Mouse (Mus musculus) forebrain, embryonic 12.5 days (tissue): Measurements from ENCODE around the gene Duox1. TPM values are rescaled to one million over a fixed set of nuclear protein-coding genes. Genes with fewer than 3 reads are reported as not detected.

ENCODE experiments used
- ATAC-seq: fragments of 200-750 bp; cut with Nextera tagmentation; 2 replicates; pipeline ENCODE4 v1.8.0; 2017; ENCODE audit warnings: moderate TSS enrichment; ENCODE audit not compliant: low FRiP score
- H3K27ac ChIP-seq: fragments of 300-500 bp; sonication (generic); 2 replicates; pipeline ENCODE4 v1.5.1; 2016; ENCODE audit warnings: mild to moderate bottlenecking
- H3K27me3 ChIP-seq: fragments of 300-500 bp; sonication (generic); 2 replicates; pipeline ENCODE4 v1.6.1; 2016; ENCODE audit warnings: mild to moderate bottlenecking
- H3K36me3 ChIP-seq: fragments of 300-500 bp; sonication (generic); replicated peaks from 2 replicates; pipeline ENCODE4 v1.6.1; 2016; ENCODE audit warnings: mild to moderate bottlenecking
- H3K4me1 ChIP-seq: fragments of 300-500 bp; sonication (generic); 2 replicates; pipeline ENCODE4 v1.6.1; 2016
- H3K4me2 ChIP-seq: fragments of 300-500 bp; sonication (generic); 2 replicates; pipeline ENCODE4 v1.6.1; 2016; ENCODE audit warnings: mild to moderate bottlenecking, moderate library complexity
- H3K4me3 ChIP-seq: fragments of 300-500 bp; sonication (generic); replicated peaks from 2 replicates; pipeline ENCODE4 v1.5.1; 2016; ENCODE audit warnings: mild to moderate bottlenecking
- H3K9ac ChIP-seq: fragments of 300-500 bp; sonication (generic); 2 replicates; pipeline ENCODE4 v1.6.1; 2016; ENCODE audit warnings: mild to moderate bottlenecking
- H3K9me3 ChIP-seq: fragments of 300-500 bp; sonication (generic); 2 replicates; pipeline ENCODE4 v1.6.1; 2016
- WGBS: fragments of 180-500 bp; shearing (Covaris S2); methylation state at CpG from one replicate; pipeline ENCODE4 v1.1.7; 2016; 5-methylcytosine and 5-hydroxymethylcytosine counted together
- polyA plus RNA-seq: library from polyadenylated mRNA; unstranded; fragments of >200 nt; fragmentation: Nextera tagmentation; extraction: Ambion mirVana; gene quantifications from 2 replicates; pipeline ENCODE4 v1.2.1, GENCODE M21; 2016

Duox1 gene
- 0.04 and 0.08 TPM in 2 replicates for polyA plus RNA-seq

GRCm38 (mm10) chr2:122315372-122315771 lies at the start of gene Duox1:
TSS of gene Duox1 (plus strand) at chr2:122315672.
- no peak within 1 kb of the TSS for H3K9ac ChIP-seq
- no peak within 1 kb of the TSS for H3K4me2 ChIP-seq
- H3K9me3 ChIP-seq: no peaks in the 10 kb centered on the region
- H3K4me3 ChIP-seq: no peak within 1 kb of the TSS
- H3K4me1 ChIP-seq: peaks cover 11% of the 10 kb centered on the region
- H3K27me3 ChIP-seq: peaks cover 46% of the 10 kb centered on the region
- WGBS: 88% methylated on average over 7 of the region's 7 CpGs
- no peak within 1 kb of the TSS for H3K27ac ChIP-seq
- ATAC-seq: no peak
- H3K36me3 ChIP-seq: no peaks in the 10 kb centered on the region

DNA sequence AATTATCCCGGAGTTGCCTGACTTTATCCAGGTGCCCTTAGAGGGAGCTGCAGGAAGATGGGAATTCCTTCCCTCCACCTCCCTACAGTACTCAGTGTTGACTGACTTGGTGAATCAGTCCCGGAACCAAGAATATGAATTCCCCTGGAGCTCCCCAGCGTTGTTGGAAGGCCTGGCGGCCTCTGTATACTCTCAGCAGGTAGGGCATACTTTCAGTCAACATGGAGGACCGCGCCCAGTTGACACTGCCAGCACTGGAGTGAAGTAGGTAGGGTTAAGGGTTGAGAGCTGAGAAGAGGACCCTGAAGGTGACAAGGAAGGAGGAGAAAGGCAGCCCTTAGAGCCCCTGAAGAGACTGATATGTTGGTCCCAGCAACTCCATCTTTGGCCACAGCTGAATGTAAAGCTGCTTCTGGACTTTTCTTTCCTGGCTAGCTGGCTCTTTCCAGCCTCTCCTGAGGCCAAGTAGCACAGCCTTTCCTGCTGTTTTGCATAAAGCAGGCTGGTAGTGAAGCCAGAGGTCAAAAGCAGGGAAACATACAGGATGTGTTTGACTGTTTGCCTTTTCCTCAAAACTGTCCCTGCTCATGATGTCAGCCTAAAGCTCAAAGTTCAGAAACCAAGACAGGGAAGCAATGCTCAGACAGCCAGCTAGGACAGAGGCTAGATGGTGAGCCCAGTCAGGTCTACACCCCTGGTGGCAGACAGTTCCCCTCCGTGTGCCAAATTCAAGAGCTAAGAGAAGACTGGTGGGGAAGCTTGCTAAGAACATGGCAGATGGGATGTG lies 48.9 kb upstream of the Duox1 start:
- no peak overlapping the region for H3K9ac ChIP-seq
- peaks cover 17% of the 10 kb centered on the region for H3K4me1 ChIP-seq
- H3K4me2 ChIP-seq: no peak overlapping the region
- no peaks in the 10 kb centered on the region for H3K9me3 ChIP-seq
- WGBS: 91% methylated on average over 7 of the region's 7 CpGs
- no peaks in the 10 kb centered on the region for H3K36me3 ChIP-seq
- ATAC-seq: no peak
- no peaks in the 10 kb centered on the region for H3K27me3 ChIP-seq
- H3K4me3 ChIP-seq: no peak overlapping the region
- no peak overlapping the region for H3K27ac ChIP-seq

- Histone ChIP-seq H3K27ac (no peak overlapping the region), H3K4me2 (no peak overlapping the region), H3K9ac (no peak overlapping the region), H3K4me3 (no peak overlapping the region), H3K36me3 (no peaks in the 10 kb centered on the region), H3K9me3 (no peaks in the 10 kb centered on the region), H3K4me1 (no peaks in the 10 kb centered on the region), H3K27me3 (no peaks in the 10 kb centered on the region)
- no peak for ATAC-seq
- WGBS: 91% methylated on average over 3 of the region's 3 CpGs
These were observed 36.7 kb upstream of the Duox1 start for GRCm38 (mm10) chr2:122278769-122279168.

GRCm38 (mm10) chr2:122284091-122284490 lies 31.4 kb upstream of the Duox1 start:
- Histone ChIP-seq H3K9me3 (no peaks in the 10 kb centered on the region), H3K4me2 (no peak overlapping the region), H3K27me3 (no peaks in the 10 kb centered on the region), H3K9ac (no peak overlapping the region), H3K36me3 (no peaks in the 10 kb centered on the region), H3K4me1 (no peaks in the 10 kb centered on the region), H3K4me3 (no peak overlapping the region), H3K27ac (no peak overlapping the region)
- 87% methylated on average over 9 of the region's 9 CpGs for WGBS
- ATAC-seq: no peak

DNA sequence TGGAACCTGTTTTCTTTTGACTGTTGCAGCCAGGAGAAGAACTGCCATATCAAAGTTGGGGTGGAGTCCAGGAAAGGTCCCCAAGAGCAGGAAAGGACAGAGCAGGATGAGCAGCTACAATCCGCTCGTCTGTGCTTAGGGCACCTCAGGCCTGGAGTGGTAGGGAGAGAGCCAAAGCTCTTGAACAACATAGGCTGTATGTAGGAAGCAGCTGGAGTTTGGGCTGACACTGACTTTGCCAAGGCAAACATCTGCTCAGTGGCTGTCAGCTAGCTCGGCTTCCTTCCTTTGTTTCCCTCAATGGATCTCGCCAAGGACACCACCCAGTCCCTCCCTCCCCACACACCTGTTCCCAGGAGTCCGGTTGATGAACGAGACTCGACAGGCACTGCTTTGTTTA lies 29.3 kb upstream of the Duox1 start:
- 73% methylated on average over 7 of the region's 7 CpGs for WGBS
- ATAC-seq: no peak
- Histone ChIP-seq H3K4me1 (no peaks in the 10 kb centered on the region), H3K27ac (no peak overlapping the region), H3K4me3 (no peak overlapping the region), H3K27me3 (peaks cover 5% of the 10 kb centered on the region; the same call in 1 of the 2 replicates), H3K4me2 (no peak overlapping the region), H3K9me3 (no peaks in the 10 kb centered on the region), H3K36me3 (no peaks in the 10 kb centered on the region), H3K9ac (no peak overlapping the region)

DNA sequence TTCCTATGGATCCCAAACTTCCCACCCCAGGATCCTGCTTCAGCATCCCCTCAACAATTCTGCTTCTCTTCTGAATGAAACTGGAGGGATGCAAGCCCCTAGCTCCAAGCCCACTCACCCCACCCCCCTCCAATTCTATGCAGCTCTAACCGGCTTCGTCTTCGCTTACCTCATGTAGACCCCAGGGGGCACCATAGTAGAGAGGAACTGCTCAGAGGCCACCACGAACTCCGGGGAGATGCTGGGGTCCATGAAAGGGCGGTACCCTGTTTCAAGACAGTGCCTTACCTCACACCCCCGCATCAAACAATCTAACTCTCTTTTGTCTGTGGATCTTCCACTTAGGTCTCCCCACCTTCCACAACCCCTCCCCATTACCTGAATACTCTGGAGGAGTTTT lies 20.6 kb upstream of the Duox1 start:
- peaks cover 82% of the 10 kb centered on the region for H3K27me3 ChIP-seq
- ATAC-seq: no peak
- WGBS: 4% methylated on average over 7 of the region's 7 CpGs
- no peaks in the 10 kb centered on the region for H3K9me3 ChIP-seq
- H3K27ac ChIP-seq: no peak overlapping the region
- peaks cover 31% of the 10 kb centered on the region for H3K4me1 ChIP-seq
- no peak overlapping the region for H3K9ac ChIP-seq
- H3K36me3 ChIP-seq: no peaks in the 10 kb centered on the region
- H3K4me2 ChIP-seq: no peak overlapping the region
- no peak overlapping the region for H3K4me3 ChIP-seq

- H3K36me3 ChIP-seq: no peaks in the 10 kb centered on the region
- H3K9me3 ChIP-seq: no peaks in the 10 kb centered on the region
- peak overlapping the region; percentile 47 for H3K4me2 ChIP-seq
- ATAC-seq: no peak
- H3K4me3 ChIP-seq: peak overlapping the region; percentile 28
- H3K4me1 ChIP-seq: peaks cover 45% of the 10 kb centered on the region
- H3K27ac ChIP-seq: no peak overlapping the region
- no peak overlapping the region for H3K9ac ChIP-seq
- under 1% methylated on average over 35 of the region's 35 CpGs for WGBS
- H3K27me3 ChIP-seq: peaks cover 95% of the 10 kb centered on the region
These were observed 18.0 kb upstream of the Duox1 start for GRCm38 (mm10) chr2:122297271-122298095.

DNA sequence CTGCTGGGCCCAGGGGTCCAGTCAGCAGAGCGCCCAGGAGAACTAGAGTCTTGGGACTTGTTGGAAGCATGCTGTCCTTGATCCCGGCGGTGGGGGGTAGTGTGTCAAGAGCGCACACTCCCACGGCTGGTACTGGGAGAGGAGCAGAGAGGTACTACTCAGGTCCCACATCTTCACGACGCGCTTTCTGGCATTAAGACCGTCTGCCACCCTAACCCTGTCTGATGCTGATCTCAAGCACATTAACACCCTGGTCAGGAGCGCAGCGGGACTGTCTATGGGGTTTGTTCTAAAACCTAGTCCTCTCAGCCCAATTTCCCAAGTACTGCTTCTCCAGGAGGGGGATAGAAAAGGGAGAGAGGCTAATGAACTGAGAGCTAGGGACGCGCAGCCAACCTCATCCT lies 17.4 kb upstream of the Duox1 start, which contains the start of gene Duox2:
TSS of gene Duox2 (minus strand) at position 354 of the 404 bp plus-strand sequence.
- no peak for ATAC-seq
- WGBS: 1% methylated on average over 13 of the region's 13 CpGs
- H3K9ac ChIP-seq: no peak within 1 kb of the TSS

GRCm38 (mm10) chr2:122298596-122299490 lies 16.6 kb upstream of the Duox1 start, which contains the start of gene Duoxa2:
TSS of gene Duoxa2 (plus strand) at chr2:122298900.
- Histone ChIP-seq H3K9me3 (no peaks in the 10 kb centered on the region), H3K27ac (no peak within 1 kb of the TSS), H3K4me1 (peaks cover 45% of the 10 kb centered on the region), H3K9ac (no peak within 1 kb of the TSS), H3K4me2 (peak within 1 kb of the TSS; percentile 47), H3K36me3 (no peaks in the 10 kb centered on the region), H3K4me3 (peak within 1 kb of the TSS; percentile 28), H3K27me3 (peaks cover 99% of the 10 kb centered on the region)
- under 1% methylated on average over 43 of the region's 43 CpGs for WGBS
- no peak for ATAC-seq

More for the DNA sequence above, 17.4 kb upstream of the Duox1 start, which contains the start of gene Duox2:
- H3K4me2 ChIP-seq: peak within 1 kb of the TSS; percentile 47
- H3K27ac ChIP-seq: no peak within 1 kb of the TSS
- H3K4me3 ChIP-seq: peak within 1 kb of the TSS; percentile 28
- no peaks in the 10 kb centered on the region for H3K36me3 ChIP-seq
- H3K4me1 ChIP-seq: peaks cover 45% of the 10 kb centered on the region
- H3K9me3 ChIP-seq: no peaks in the 10 kb centered on the region
- peaks cover 99% of the 10 kb centered on the region for H3K27me3 ChIP-seq

- Histone ChIP-seq H3K36me3 (no peaks in the 10 kb centered on the region), H3K27me3 (peaks cover 99% of the 10 kb centered on the region), H3K27ac (no peak overlapping the region), H3K9ac (no peak overlapping the region), H3K4me3 (no peak overlapping the region), H3K4me1 (peaks cover 45% of the 10 kb centered on the region), H3K9me3 (no peaks in the 10 kb centered on the region), H3K4me2 (no peak overlapping the region)
- no peak for ATAC-seq
- 5% methylated on average over 14 of the region's 14 CpGs for WGBS
These were observed 15.4 kb upstream of the Duox1 start for GRCm38 (mm10) chr2:122299911-122300655.

DNA sequence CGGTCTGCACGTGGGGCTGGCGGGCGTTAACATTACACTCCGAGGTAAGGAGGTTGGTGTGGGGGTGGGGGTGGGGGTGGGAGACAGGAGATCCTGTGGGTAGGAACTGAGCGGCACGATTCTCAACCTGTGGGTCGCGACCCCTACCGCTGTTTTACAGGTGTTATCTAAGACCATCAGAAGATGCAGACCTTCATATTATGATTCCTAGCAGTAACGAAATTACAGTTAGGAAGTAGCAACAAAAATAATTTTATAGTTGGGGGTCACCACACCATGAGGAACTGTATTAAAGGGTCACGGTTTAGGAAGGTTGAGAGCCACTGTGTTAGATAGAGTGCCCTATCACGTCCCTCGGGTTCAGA lies 14.8 kb upstream of the Duox1 start:
- no peak for ATAC-seq
- no peaks in the 10 kb centered on the region for H3K36me3 ChIP-seq
- no peaks in the 10 kb centered on the region for H3K9me3 ChIP-seq
- WGBS: 3% methylated on average over 14 of the region's 14 CpGs
- H3K27me3 ChIP-seq: peaks cover 99% of the 10 kb centered on the region
- no peak overlapping the region for H3K27ac ChIP-seq
- no peak overlapping the region for H3K9ac ChIP-seq
- H3K4me2 ChIP-seq: peak overlapping the region; percentile 82; the same call in 1 of the 2 replicates
- peaks cover 45% of the 10 kb centered on the region for H3K4me1 ChIP-seq
- H3K4me3 ChIP-seq: peak overlapping the region; percentile 40; the same call in 1 of the 2 replicates
